Mouse (Mus musculus): ENCODE results near the gene Ier2.

The Ier2 gene

DNA sequence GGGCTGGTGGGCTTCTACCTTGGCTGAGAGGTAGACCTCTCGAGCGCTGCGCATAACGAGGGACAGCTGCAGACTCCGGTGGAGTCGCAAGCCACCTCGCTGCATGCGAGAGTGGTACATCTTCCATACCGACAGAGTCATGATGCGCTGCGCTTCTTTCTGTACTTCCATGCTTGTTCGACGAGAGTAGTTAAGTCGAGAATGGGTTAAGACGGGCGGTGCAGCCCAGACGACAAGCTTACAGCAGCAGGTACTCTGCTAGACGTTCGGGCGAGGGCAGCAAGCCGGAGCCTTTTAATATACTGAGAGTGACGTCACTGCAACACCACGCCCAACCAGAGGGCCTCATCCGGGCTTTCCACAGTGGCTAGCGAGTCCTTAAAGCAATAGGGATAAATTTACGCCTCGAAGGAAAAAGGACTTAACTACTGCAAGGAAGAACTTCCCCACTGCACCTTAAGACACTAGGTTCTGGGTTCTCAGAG is at the start of gene Ier2:
TSS of gene Ier2 (minus strand) at position 272 of the 485 bp plus-strand sequence.
- peak; percentile 92 for DNase-seq (ENCODE audit: low read depth, low spot score)

DNA sequence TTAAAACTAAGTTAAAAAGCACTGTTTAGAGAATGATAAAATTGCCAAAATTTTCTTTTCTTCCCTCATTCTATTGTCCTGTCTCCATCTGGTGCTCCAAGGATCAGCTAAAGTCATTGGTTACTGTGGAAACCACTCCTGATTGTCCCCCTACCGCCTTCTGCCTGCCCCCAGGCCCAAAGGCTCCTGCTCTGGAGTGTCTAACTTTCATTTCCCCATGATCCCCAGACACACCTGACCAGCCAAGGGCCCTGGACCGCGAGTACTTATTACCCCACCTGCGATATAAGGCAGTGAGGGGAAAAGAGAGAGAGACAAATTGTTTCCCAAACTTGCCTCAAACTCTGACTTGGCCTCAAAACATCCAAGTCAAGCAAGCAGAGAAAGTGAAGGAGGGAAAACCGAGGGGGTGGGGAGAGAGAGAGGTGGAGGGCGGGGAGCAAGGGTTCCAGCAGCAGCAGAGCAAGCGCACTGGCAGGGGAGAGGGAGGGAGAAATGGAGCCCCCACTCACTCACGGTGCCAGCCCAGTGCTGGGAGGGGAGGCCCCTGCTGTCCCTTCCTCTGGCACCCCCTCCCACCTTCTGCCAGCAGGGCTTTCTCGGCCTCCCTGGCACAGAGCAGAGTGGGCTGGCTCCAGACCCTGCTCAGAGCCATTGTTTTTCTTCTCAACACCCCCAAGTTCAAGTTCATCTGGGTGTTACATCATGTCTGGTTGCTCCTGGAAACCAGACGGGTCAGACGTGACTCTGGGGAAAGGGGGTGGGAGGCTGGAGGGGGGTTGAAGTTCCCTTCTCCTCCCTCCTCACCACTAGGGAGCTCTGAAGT is 49.5 kb upstream of the Ier2 start:
- DNase-seq (ENCODE audit: low read depth, low spot score): no peak

DNA sequence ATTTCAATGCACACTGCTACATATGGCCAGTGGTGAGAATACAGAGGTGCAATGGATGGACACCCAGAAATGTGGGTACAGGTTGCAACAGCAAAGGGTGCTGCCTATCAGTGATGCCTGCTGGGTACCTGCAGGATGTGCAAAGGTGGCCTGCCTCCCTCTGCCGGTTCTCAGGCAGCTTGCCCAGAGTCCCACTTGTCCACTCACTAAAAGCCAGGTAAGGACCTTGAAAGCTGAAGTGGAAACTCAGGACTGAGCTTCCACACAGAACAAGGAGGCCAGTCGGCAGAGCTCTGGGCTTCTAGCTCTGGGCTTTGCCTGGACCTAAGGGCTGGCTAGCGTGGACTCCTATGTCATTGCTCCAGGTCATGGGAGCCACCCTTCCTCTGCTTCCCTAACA is 48.7 kb upstream of the Ier2 start:
- no peak for DNase-seq (ENCODE audit: low read depth, low spot score)

DNA sequence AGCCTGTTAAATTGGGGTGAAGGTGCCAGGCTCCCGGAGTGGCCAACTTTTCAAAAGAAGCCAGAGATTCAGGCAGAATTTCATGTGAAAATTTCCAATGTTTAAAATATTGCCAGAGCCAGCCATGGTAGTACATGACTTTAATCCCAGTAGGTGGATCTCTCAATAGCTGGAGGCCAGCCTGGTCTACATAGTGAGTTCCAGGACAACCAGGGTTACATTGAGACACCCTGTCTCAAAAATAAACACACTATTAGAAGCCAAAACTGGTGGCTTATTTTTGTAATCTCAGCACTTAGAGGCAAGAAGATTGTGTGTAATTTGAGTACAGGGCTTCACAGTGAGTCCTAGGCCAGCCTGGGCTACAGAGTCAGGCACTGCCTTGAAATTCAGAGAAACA is 47.3 kb upstream of the Ier2 start:
- no peak for DNase-seq (ENCODE audit: low read depth, low spot score)

DNA sequence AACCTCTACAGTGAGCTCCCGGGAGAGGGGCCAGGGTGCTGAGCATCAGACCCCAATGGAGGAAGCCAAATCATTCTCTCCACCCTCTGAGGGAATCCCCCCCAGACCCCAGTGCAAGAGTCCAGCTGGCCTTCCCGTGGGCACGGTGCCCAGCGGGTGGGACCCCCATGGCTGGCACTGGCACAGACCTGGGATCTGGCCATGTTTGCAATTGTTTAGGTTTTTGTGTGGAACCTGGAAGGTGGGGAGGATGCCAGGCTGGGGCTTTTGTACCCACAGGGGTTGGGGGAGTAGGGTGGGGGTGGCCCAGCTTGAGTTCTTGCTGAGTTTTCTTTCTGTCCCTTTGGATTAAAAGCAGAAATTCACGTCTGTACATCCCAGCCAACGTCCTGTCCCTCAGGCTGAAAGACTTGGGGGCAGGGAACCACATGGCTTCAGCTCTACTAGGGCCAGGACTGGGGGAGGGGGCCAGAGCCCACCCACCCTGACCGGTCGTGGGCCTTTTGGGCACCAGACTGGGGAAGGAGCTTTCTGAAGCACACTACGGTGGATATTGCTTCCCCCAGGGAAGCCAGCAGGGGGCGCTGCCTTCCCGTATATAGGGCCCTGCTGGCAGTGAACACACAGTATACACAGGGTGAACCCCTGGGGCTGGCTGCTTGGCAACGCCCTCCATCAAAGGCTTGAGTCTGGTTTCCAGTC is 46.3 kb upstream of the Ier2 start:
- DNase-seq (ENCODE audit: low read depth, low spot score): peak; percentile 69

DNA sequence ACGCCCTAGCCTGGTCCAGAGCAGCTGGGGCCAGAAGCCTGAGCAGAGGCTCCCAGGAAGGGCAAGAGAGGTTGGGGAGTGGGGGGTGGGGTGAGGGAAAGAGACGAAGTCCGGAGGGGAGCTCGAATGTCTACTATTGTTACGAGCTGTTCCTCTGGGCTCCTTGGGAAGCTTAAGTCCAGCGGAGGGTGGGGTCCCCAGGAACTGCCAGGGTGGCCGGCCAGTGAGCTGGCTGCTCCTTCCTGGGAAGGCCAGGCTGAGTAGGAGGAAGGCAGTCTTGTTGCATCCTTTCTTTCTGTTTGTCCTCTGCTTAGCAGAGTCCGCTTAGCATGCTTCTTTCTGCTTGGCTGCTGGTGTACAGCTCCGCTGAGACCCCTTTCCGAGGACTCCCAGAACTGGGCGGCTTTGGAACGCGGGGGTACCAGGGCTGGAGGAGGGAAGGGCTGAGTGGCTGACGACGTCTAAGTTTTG is 45.5 kb upstream of the Ier2 start:
- no peak for DNase-seq (ENCODE audit: low read depth, low spot score)

DNA sequence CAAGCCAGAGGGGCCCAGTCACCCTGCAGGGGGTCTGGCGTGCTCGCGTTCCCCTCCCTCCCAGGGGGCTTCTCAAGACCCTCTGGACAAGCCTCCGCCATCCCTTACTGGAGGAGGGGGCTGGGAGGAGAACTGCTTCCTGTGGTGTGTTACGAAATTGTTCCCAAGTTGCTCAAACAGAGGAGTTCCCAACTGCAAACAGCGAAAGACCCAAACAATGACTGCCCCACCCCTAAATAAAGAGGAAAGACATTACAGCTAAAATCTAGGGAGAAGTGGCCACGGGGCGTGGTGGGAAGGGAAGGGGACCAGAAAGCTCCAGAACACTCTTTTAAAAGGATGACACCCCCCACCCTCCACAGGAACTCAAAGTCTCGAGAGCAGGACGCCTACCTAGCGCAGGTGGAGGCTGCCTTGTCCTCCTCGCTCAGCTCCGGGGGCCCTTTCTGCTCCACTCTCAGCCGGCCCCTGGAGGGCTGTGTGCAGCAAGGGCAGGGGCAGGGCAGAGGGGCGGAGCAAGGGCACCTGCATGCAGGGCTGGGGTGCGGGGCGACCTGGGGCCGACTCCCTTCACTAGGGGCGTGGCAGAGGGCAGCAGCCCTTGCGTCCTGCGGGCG is 44.7 kb upstream of the Ier2 start:
- DNase-seq (ENCODE audit: low read depth, low spot score): no peak

DNA sequence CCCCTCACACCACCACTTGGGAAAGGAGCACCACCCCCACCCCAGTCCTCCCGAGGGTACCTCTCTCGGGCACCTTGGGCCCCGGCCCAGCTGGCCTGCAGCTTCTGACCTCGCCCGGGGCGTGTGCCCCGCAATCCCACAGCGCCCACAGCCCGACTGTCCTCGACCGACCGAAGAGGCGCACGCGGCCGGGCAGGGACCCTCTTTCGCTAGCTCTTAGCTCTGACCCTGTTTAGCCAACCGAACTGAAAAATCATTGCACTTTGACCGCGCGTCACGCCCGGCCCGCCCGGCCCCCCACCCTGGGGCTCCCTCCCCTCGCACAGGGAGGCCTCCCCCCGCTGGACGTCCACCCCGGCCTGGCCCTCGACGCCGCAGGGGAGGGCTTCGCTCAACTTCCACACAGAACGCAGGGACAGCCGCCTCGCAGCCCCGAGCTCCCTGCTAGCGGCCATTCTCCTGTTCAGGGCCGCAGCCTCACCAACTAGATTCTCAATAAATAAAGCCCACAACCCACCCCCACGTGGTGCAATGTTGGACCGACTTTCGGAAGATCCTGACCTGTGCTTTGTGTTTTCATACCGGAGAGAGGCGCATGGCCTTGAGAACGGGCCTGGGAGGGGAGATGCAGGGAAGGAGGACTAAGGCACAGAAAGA is 44.1 kb upstream of the Ier2 start:
- DNase-seq (ENCODE audit: low read depth, low spot score): no peak

DNA sequence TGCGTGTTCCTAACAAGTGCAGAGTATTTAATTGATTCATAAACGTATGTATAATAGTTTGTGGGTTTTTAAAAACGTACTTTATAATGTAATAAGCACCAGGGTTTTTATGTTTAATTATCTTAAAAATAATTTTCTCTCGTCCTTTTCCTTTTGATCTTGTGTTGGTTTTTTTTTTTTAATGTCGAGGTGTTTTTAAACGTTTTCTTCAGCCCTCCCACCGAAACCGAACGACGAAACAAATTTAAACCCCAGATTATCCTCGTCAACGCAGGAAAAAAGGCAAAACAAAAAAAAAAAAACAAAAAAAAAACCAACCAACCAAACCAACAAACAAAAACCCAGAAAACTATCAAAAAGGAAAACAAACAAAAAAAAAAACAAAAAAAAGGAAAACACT is 43.3 kb upstream of the Ier2 start:
- no peak for DNase-seq (ENCODE audit: low read depth, low spot score)

DNA sequence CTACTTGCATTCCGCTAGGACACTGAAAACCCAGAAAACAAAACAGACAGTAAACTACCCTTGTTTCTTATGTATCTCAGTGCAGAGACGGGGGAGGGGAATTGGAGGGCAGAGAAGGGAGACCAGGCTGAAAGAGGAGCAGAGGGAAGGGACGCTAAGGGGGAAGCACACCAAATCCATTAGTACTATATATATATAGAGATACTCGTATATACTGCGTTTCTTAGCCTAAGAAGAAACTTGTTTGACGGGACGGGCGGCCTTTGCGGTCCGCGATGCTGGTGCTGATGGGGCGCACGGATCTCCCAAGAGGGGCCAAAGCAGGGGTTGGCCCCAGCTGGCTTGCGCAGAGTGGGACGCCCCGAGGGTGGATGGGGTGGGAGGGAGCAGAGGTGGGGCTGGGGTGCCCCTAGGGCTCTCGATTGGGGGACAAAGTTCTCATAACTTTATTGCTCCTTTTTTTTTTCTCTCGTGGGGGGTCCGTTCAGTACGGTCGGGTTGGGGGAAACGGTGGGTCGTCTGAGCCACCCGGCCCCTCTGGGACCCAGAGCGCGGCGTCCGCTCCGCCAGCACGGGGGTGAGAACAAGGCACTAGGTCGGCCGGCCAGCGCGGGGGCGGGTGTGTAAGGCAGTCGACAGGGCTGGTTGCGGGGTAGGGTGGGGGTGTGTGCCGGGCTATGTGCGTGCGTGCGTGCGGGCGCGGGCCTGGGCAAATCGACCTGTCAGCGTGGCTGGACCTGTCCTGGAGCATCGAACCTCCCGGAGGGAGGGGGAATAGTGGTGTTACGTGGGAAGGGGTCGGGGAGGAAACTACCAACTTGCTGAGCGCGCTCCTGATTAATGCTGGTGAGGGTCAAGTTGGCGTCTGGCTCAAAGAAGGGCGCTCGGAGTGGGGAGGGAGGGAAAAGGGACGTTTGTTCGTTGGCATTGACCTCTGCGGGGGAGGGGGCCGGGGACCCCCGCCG is 42.5 kb upstream of the Ier2 start:
- DNase-seq (ENCODE audit: low read depth, low spot score): no peak

DNA sequence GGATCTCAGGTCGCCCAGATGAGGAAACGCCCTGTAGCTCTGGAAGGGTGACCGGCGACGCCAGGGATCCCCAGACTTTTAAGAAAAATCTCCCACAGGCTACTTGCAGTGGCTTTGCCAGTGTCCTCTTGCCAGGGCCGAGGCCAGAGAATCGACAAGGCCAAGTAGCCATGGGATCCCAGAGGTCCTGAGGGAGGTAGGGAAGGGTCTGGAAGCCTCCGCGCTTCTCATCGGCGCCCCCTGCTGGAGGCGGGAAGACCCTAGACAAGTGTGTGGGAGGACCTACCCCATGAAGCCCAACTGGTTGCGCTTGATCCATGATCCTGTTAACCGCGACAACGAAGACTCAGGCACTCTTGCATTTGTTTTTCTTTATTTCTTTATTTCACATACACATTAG is 41.7 kb upstream of the Ier2 start:
- DNase-seq (ENCODE audit: low read depth, low spot score): no peak

DNA sequence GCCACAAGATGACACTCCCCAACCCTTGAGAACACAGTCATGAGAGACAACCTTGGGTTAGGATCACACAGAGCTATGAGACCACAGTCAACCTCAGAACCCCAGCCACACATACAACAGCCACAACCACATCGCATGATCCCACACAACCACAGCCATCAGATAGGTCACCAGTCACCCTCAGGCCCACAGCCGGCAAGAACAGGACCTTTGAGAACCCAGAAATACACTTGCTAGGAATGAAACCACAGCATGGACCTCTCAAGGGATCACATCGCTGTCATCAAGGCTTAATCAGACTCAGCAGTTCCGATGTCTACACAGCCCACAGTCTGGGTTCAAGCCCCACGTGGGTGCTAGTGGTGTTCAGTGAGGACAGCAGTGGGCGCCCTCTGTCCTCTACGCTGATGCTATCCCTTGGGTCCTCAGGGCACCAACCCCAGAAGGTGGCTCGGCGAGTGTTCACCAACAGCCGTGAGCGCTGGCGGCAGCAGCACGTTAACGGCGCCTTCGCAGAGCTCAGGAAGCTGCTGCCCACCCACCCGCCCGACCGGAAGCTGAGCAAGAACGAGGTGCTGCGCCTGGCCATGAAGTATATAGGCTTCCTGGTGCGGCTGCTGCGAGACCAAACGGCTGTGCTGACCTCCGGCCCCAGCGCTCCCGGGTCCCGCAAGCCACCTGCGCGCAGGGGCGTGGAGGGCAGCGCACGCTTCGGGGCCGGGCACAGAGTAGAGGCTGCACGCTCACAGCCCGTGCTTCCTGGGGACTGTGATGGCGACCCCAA is 41.0 kb upstream of the Ier2 start:
- DNase-seq (ENCODE audit: low read depth, low spot score): no peak

DNA sequence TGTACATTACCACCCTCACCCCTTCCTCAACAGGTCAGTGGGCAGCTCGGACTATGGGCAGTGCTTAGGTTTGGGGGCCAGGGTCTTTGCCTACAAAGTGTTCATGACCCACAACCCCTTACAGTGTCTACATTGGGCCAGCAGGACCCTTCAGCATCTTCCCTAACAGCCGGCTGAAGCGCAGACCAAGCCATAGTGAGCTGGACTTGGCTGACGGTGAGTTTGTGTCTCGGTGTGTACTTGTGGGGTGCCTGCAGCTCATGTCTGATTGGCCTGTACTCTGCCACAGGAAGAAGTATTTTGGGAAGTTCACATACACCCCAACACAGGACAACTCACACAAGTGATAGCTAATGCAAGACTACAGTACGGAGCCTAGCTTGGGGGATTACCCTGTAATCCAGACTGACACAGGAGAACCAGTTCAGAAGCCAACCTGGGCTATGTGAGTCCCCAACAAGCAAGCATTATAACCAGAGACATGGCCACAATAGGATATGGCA is 40.4 kb upstream of the Ier2 start:
- DNase-seq (ENCODE audit: low read depth, low spot score): no peak

DNA sequence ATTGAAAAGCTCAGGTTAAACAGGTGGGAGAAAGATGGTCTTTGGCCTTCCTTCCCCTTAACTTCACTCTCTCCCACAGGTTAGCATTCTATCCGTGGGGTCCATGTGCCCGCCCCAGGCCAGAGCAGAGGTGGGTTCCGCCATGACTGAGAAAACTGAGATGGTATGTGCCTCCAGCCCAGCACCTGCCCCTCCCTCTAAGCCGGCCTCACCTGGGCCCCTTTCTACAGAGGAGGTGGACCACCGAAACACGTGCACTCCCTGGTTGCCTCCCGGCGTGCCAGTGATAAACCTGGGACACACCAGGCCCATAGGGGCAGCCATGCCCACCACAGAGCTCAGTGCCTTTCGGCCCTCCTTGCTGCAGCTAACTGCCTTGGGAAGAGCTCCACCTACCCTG is 39.9 kb upstream of the Ier2 start:
- DNase-seq (ENCODE audit: low read depth, low spot score): no peak

DNA sequence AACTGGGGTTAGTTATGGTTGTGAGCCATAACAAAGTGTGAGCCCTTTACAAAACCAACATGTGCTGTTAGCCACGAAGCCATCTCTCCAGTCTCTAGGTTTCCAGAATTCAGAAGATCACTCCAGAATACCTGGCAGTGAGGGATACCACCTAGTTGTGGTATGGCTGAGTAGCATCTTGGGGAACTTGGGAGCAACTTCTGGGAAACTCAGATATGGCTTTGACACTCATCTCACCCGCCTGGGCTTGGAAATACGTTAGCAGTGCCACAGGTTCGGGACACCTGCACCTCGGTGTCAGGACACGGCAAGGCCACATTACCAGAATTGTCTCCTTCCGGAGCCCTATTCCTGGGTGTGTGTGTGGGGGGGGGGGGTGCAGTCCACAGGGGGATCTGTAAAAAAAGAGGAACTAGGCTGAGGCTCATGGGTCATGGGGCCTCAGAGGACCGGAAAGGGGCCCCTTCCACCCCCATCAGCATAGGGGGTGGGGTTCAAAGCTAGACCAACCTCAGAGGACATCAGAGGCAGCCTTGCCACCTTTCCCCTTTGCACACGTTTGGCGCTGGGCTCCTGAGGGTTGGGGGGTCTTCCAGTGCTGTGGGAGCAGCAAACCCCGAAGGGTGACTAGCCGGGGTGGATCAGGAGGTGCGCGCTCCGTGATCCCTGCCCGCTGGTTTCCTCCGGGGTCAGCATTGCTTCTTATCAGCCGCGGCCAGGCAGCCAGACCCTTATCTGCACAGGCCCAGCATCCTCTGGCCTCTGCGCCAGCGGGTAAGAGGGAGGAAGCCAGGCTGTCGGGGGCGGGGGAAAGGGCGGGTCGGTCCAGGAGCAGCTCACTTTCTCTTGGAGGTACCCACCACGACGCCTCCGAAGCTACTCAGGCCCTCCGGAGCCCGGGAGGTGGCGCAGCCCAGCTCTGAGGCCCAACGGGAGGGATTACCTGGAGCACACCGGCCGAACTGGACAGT is 38.6 kb upstream of the Ier2 start, which contains the start of gene Lyl1:
TSS of gene Lyl1 (plus strand) at position 517 of the 971 bp plus-strand sequence.
- DNase-seq (ENCODE audit: low read depth, low spot score): no peak

DNA sequence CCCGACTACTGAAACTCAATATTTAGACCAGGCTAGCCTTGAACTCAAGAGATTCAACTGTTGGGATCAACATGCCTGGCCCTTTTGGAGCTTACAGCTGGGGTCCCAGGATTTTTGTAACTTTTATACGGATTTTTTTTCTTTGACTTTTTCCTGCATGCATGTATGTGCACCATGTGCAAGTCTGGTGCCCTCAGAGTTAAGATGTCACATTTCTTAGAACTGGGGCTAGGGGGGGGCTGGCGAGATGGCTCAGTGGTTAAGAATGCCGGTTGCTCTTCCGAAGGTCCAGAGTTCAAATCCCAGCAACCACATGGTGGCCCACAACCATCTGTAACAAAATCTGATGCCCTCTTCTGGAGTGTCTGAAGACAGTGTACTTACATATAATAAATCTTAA is 37.9 kb upstream of the Ier2 start:
- DNase-seq (ENCODE audit: low read depth, low spot score): no peak

DNA sequence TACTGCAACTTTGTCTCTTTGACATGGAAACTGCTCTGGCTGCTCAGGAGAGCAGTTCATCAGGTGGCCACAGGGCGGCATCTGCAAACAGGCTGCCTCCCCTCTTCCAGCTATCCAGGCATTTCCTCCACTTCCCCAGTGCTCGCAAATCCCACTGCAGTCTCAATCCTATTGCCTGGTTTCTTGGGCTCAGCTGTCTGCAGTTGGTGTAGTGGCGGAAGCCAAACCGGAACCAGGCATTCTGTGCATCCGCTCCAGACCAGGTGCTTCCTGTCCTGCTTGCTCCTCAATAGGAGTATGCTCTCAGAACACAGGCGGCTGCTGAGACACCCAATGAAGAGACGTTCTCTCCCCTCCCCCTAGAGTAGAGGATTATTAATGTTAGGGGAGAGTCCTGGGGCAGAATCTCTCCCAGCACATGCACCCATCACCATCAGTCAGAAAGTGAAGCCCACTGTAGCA is 37.2 kb upstream of the Ier2 start:
- no peak for DNase-seq (ENCODE audit: low read depth, low spot score)

DNA sequence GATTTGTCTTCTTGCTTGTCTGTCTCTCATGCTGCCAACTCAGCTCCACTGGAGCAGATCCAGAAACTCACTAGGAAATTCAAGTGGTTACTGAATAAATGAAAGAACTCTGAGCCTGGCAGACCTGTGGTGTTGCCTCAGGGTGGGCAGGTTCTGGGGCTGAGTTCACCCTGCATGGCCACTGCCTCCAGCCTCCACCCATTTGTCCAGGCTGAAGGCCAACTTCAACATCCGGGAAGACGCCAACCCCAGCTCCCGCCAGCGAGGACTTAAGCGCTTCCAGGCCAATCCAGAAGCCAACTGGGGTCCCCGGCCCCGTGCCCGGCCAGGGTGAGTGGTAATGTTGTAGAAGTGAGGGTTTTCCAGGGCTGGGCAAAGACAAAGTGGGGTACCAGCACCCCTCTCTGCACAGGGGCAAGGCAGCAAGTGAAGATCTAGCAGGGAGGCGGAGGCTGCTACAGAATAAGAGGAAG is 36.3 kb upstream of the Ier2 start:
- no peak for DNase-seq (ENCODE audit: low read depth, low spot score)

Measured in retina, adult 2 months (tissue).